18 mouse cellular contexts compared by ENCODE assay signal in the genomic region with DNA sequence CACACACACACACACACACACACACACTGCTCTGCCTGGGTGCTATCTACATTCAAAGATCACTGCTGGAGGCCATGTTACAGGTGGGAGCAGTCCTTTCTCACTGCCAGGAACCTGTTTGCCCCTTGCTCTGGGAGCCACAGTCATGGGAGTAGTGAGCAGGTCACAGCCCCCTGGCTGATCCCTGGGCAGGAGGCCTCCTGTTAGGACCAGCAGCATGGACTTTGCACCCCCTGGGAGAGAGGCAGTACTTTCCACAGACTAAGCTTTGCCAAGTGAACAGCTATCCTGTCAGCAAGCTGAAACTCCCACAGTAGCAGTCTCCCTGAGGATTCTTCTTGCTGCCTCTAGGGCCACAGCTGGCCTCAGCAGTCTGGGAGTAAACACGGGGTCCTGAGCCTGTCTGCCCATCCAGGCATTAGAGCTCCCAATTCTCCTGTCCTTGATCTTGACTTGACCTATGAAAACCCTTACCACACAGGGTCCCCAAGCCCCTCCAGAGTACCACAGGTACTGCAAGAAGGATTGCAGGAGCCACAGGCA. TPM values are rescaled to one million over a fixed set of nuclear protein-coding genes. Genes with fewer than 3 reads are reported as not detected.
DNase-seq lines count a peak whose midpoint lies in the region; ATAC-seq and TF ChIP-seq lines count a peak whose summit lies in the region.
"Had no signal": no experiment of that assay in that cellular context is flagged by ENCODE, and none has a peak within 500 bp of the region (broad histone marks: within the 10 kb centered on the region; RNA-seq: fewer than 3 reads in every experiment).

No protein-coding gene starts in this region.

- no peak overlapping the region for H3K4me2 ChIP-seq in stomach, postnatal 0 days (replicated peaks; ENCODE audit: low read depth)
- H3K4me2 ChIP-seq: hindbrain, embryonic 14.5 days; midbrain, embryonic 13.5 days had no signal

- 57% methylated on average over 1 of the region's 1 CpGs for WGBS in heart, embryonic 10.5 days
- WGBS in liver, adult 2 months = 17% methylated on average over 1 of the region's 1 CpGs
- WGBS in stomach, postnatal 0 days = 29% methylated on average over 1 of the region's 1 CpGs

- peak; percentile 78 for ATAC-seq in stomach, postnatal 0 days (ENCODE audit: low FRiP score, low TSS enrichment)
- ATAC-seq: midbrain, embryonic 13.5 days had no signal

- H3K27me3 ChIP-seq in heart, embryonic 10.5 days (ENCODE audit: insufficient read depth, poor library complexity, severe bottlenecking) = peaks cover 4% of the 10 kb centered on the region; the same call in 1 of the 2 replicates
- H3K27me3 ChIP-seq in liver, adult 2 months (ENCODE audit: control insufficient read depth, insufficient read depth, low read length) = no peaks in the 10 kb centered on the region
- no peaks in the 10 kb centered on the region for H3K27me3 ChIP-seq in stomach, postnatal 0 days (ENCODE audit: control insufficient read depth, insufficient read depth, low read length)
- H3K27me3 ChIP-seq: midbrain, embryonic 13.5 days had no signal

- no peak overlapping the region for H3K4me3 ChIP-seq in heart, embryonic 10.5 days
- H3K4me3 ChIP-seq in liver, adult 2 months (ENCODE audit: insufficient read depth, low read depth, low read length) = no peak overlapping the region
- no peak overlapping the region for H3K4me3 ChIP-seq in stomach, postnatal 0 days (ENCODE audit: low read depth, low read length)
- H3K4me3 ChIP-seq: midbrain, embryonic 13.5 days had no signal

- no peaks in the 10 kb centered on the region for H3K9me3 ChIP-seq in heart, embryonic 10.5 days
- H3K9me3 ChIP-seq in stomach, postnatal 0 days (ENCODE audit: control insufficient read depth, low read length) = no peaks in the 10 kb centered on the region
- H3K9me3 ChIP-seq: G1E; midbrain, embryonic 13.5 days had no signal

- no peak for TF ChIP-seq POLR2A in liver, adult 2 months (IDR thresholded peaks at IDR 0.05; ENCODE audit: extremely low read depth, insufficient read depth, low read length)

- H3K27ac ChIP-seq in heart, embryonic 10.5 days = 0 out of 2 replicates have a peak overlapping the region, but pooled peaks have one; percentile 8
- H3K27ac ChIP-seq in liver, adult 2 months (replicated peaks; ENCODE audit: insufficient read depth, low read depth, low read length) = peak overlapping the region; percentile 97
- no peak overlapping the region for H3K27ac ChIP-seq in stomach, postnatal 0 days (replicated peaks)
- H3K27ac ChIP-seq: hindbrain, embryonic 14.5 days; midbrain, embryonic 13.5 days had no signal

- no peak for DNase-seq in heart, embryonic 10.5 days (ENCODE audit: low spot score)
- no peak for DNase-seq in heart, postnatal 14 days
- peak; percentile 88 to 94 for DNase-seq in kidney, adult 8-10 months
- peak; percentile 99 for DNase-seq in liver, adult 2 months (ENCODE audit: extremely low read depth, low read depth, low spot score)
- peak; percentile 62 for DNase-seq in stomach, postnatal 0 days (ENCODE audit: low spot score)
- no peak for DNase-seq in thymus, postnatal 0 days (ENCODE audit: low spot score)
- no peak for DNase-seq in frontal cortex, postnatal 10 days (ENCODE audit: low spot score in 2 of 2)
- no peak for DNase-seq in layer of hippocampus, postnatal 14 days (ENCODE audit: low spot score in 2 of 2)
- DNase-seq: B cell, adult 2 months; cerebellum, adult 18-20 months; embryo, embryonic 11 days; layer of hippocampus, adult 9-11 months; lung, postnatal 14 days; thymus, adult 18-20 months had no signal

- no peaks in the 10 kb centered on the region for H3K79me2 ChIP-seq in liver, adult 2 months (ENCODE audit: control insufficient read depth, insufficient read depth, low read length)

- peak overlapping the region; percentile 69 for H3K9ac ChIP-seq in liver, adult 2 months (ENCODE audit: low read depth, low read length)
- H3K9ac ChIP-seq in stomach, postnatal 0 days (ENCODE audit: low read length) = no peak overlapping the region
- H3K9ac ChIP-seq: hindbrain, embryonic 14.5 days; midbrain, embryonic 13.5 days had no signal

- H3K36me3 ChIP-seq in heart, embryonic 10.5 days = 0 out of 2 replicates have a peak, but pooled peaks cover 4% of the 10 kb centered on the region
- no peaks in the 10 kb centered on the region for H3K36me3 ChIP-seq in liver, adult 2 months (ENCODE audit: control insufficient read depth, insufficient read depth, low read length)
- no peaks in the 10 kb centered on the region for H3K36me3 ChIP-seq in stomach, postnatal 0 days (ENCODE audit: control insufficient read depth, insufficient read depth, low read length)
- H3K36me3 ChIP-seq: G1E; midbrain, embryonic 13.5 days had no signal

- TF ChIP-seq CTCF in liver, adult 2 months (IDR thresholded peaks at IDR 0.05; ENCODE audit: low read depth, low read length) = no peak; the same call in 1 of the 2 replicates
- no peak for TF ChIP-seq CTCF in stomach, postnatal 0 days (IDR thresholded peaks at IDR 0.05; ENCODE audit: low read depth)

- TF ChIP-seq EP300 in stomach, postnatal 0 days (optimal IDR thresholded peaks at IDR 0.05) = no peak

- peaks cover 23% of the 10 kb centered on the region for H3K4me1 ChIP-seq in heart, embryonic 10.5 days
- H3K4me1 ChIP-seq in liver, adult 2 months (ENCODE audit: control insufficient read depth, insufficient read depth, low read length) = peaks cover 35% of the 10 kb centered on the region
- H3K4me1 ChIP-seq in stomach, postnatal 0 days (replicated peaks; ENCODE audit: control insufficient read depth, insufficient read depth) = no peaks in the 10 kb centered on the region
- H3K4me1 ChIP-seq: midbrain, embryonic 13.5 days had no signal

- intact Hi-C loops in heart, postnatal 14 days (cut with DNase I) = no loop called here

RNA-seq across cellular contexts. Expression of a gene that starts 13.7 kb away (rescaled TPM):
- polyA plus RNA-seq in heart, embryonic 10.5 days (2016; fragmentation: Nextera tagmentation; extraction: Ambion mirVana) = 11.1 and 30.6 TPM in 2 replicates
- not detected for total RNA-seq in heart, postnatal 14 days (2021)
- total RNA-seq in liver, adult 2 months (2014; rRNA removed) = 0.20 and 0.74 TPM in 2 replicates
- 0.22 and 0.34 TPM in 2 replicates for polyA plus RNA-seq in liver, adult 2 months (2012; rRNA removed)
- 8.7 and 9.4 TPM in 2 replicates for polyA plus RNA-seq in stomach, postnatal 0 days (2015; fragmentation: Nextera tagmentation; extraction: Ambion mirVana)
- polyA plus RNA-seq in thymus, postnatal 0 days (2015; fragmentation: Nextera tagmentation; extraction: Ambion mirVana) = 0.25 and 0.51 TPM in 2 replicates
- total RNA-seq in layer of hippocampus, postnatal 14 days (2021) = not detected
- total RNA-seq: G1E; gastrocnemius, adult 18-20 months had no signal

RNA-seq across cellular contexts. Expression of a gene that starts 42.2 kb away (rescaled TPM):
- polyA plus RNA-seq in heart, embryonic 10.5 days (2016; fragmentation: Nextera tagmentation; extraction: Ambion mirVana) = 12.5 and 24.3 TPM in 2 replicates
- total RNA-seq in heart, postnatal 14 days (2021) = 100 to 1,000 TPM; 256 to 300 TPM
- total RNA-seq in liver, adult 2 months (2014; rRNA removed) = 464 and 499 TPM in 2 replicates
- 610 and 703 TPM in 2 replicates for polyA plus RNA-seq in liver, adult 2 months (2012; rRNA removed)
- 307 and 320 TPM in 2 replicates for polyA plus RNA-seq in stomach, postnatal 0 days (2015; fragmentation: Nextera tagmentation; extraction: Ambion mirVana)
- polyA plus RNA-seq in thymus, postnatal 0 days (2015; fragmentation: Nextera tagmentation; extraction: Ambion mirVana) = 6.6 and 7.2 TPM in 2 replicates
- 10 to 100 TPM; 94.7 to 96.3 TPM for total RNA-seq in layer of hippocampus, postnatal 14 days (2021)

RNA-seq across cellular contexts. Expression of a gene that starts 42.5 kb away (rescaled TPM):
- 2.1 and 2.3 TPM in 2 replicates for polyA plus RNA-seq in heart, embryonic 10.5 days (2016; fragmentation: Nextera tagmentation; extraction: Ambion mirVana)
- 1 to 10 TPM; 3.0 to 4.3 TPM for total RNA-seq in heart, postnatal 14 days (2021)
- not detected in 2 replicates for total RNA-seq in liver, adult 2 months (2014; rRNA removed)
- polyA plus RNA-seq in liver, adult 2 months (2012; rRNA removed) = 0.04 TPM in 1 of 2 replicates, not detected in the other
- polyA plus RNA-seq in stomach, postnatal 0 days (2015; fragmentation: Nextera tagmentation; extraction: Ambion mirVana) = 8.7 and 9.1 TPM in 2 replicates
- polyA plus RNA-seq in thymus, postnatal 0 days (2015; fragmentation: Nextera tagmentation; extraction: Ambion mirVana) = 0.35 and 0.84 TPM in 2 replicates
- 100 to 1,000 TPM; 125 to 131 TPM for total RNA-seq in layer of hippocampus, postnatal 14 days (2021)
- polyA plus RNA-seq: G1E had no signal

Comparison
In these comparisons a context has a peak if more than half of its experiments do, and no peak if none do; other contexts are left out.
1. DNase-seq: peak in kidney, adult 8-10 months (2 of 2), liver, adult 2 months (single experiment) and stomach, postnatal 0 days (single experiment); none in heart, embryonic 10.5 days (single experiment), heart, postnatal 14 days (0 of 2), thymus, postnatal 0 days (single experiment), frontal cortex, postnatal 10 days (0 of 2) and layer of hippocampus, postnatal 14 days (0 of 2).
2. RNA of a gene that starts 42.2 kb away (polyA plus RNA-seq): 610 to 703 TPM in liver, adult 2 months and 307 to 320 TPM in stomach, postnatal 0 days; 12.5 to 24.3 TPM in heart, embryonic 10.5 days and 6.6 to 7.2 TPM in thymus, postnatal 0 days; every median in the first group is over 10 times any median in the second.